Mouse (Mus musculus) cortical plate, adult 2 months (tissue): Measurements from ENCODE around the gene Hnrnpa3. TPM values are rescaled to one million over a fixed set of nuclear protein-coding genes. Genes with fewer than 3 reads are reported as not detected.
"Not testable (repeated sequence)": the region's sequence is repeated elsewhere in the genome, so short reads cannot be mapped to it uniquely, and the experiment has no call there.

Experiments used
- H3K27ac ChIP-seq: fragments of 200-500 bp; 2 replicates; pipeline ENCODE4 v1.5.1; 2012; ENCODE audit warnings: low read length, control low read depth, inconsistent platforms; ENCODE audit not compliant: insufficient read depth
- H3K4me1 ChIP-seq: fragments of 200-500 bp; 2 replicates; pipeline ENCODE4 v1.6.1; 2011; ENCODE audit warnings: low read length; ENCODE audit not compliant: control insufficient read depth, insufficient read depth
- H3K4me3 ChIP-seq: fragments of 200-500 bp; 2 replicates; pipeline ENCODE4 v1.5.1; 2011; ENCODE audit warnings: mild to moderate bottlenecking, low read length, control low read depth; ENCODE audit not compliant: insufficient read depth
- CTCF ChIP-seq: fragments of 200-500 bp; IDR thresholded peaks from 2 replicates; pipeline ENCODE4 v1.5.1; 2011; ENCODE audit warnings: mild to moderate bottlenecking, control low read depth, low read length; ENCODE audit not compliant: insufficient read depth; ENCODE audit errors: extremely low read depth
- POLR2A ChIP-seq: fragments of 200-500 bp; IDR thresholded peaks from 2 replicates; pipeline ENCODE4 v1.6.1; 2011; ENCODE audit warnings: mild to moderate bottlenecking, low read length, control low read depth; ENCODE audit not compliant: insufficient read depth; ENCODE audit errors: extremely low read depth
- polyA plus RNA-seq: library from polyadenylated mRNA; depleted of rRNA; stranded (reverse); fragments of >200 nt; gene quantifications from 2 replicates; pipeline ENCODE4 v1.2.3, GENCODE M21; 2012

Hnrnpa3 gene
- polyA plus RNA-seq, 1 experiment, result 199 TPM

- Histone ChIP-seq H3K4me3 (no peak overlapping the region), H3K4me1 (no peaks in the 10 kb centered on the region), H3K27ac (no peak overlapping the region)
- TF ChIP-seq CTCF (no peak), POLR2A (no peak)
Observed at GRCm38 (mm10) chr2:75637361-75637760, 21.7 kb upstream of the Hnrnpa3 start.

GRCm38 (mm10) chr2:75637822-75638221 lies 21.2 kb upstream of the Hnrnpa3 start:
- not testable (repeated sequence) for H3K27ac ChIP-seq, H3K4me3 ChIP-seq, H3K4me1 ChIP-seq

GRCm38 (mm10) chr2:75639535-75639934 lies 19.5 kb upstream of the Hnrnpa3 start:
- H3K4me3 ChIP-seq, H3K27ac ChIP-seq, H3K4me1 ChIP-seq: not testable (repeated sequence)

- H3K4me1 ChIP-seq, H3K4me3 ChIP-seq, H3K27ac ChIP-seq: not testable (repeated sequence)
Observed at GRCm38 (mm10) chr2:75642312-75642711, 16.7 kb upstream of the Hnrnpa3 start.

GRCm38 (mm10) chr2:75642795-75643550 lies 16.1 kb upstream of the Hnrnpa3 start:
- Histone ChIP-seq H3K4me1 (no peaks in the 10 kb centered on the region), H3K27ac (no peak overlapping the region), H3K4me3 (no peak overlapping the region)
- TF ChIP-seq CTCF (no peak), POLR2A (no peak)

GRCm38 (mm10) chr2:75643950-75644349 lies 15.1 kb upstream of the Hnrnpa3 start:
- Histone ChIP-seq H3K27ac (no peak overlapping the region), H3K4me1 (no peaks in the 10 kb centered on the region), H3K4me3 (no peak overlapping the region)
- no peak for TF ChIP-seq CTCF
- no peak for TF ChIP-seq POLR2A

GRCm38 (mm10) chr2:75645251-75645650 lies 13.8 kb upstream of the Hnrnpa3 start:
- no peak overlapping the region for H3K27ac ChIP-seq
- H3K4me3 ChIP-seq, result no peak overlapping the region
- no peaks in the 10 kb centered on the region for H3K4me1 ChIP-seq
- TF ChIP-seq CTCF (no peak), POLR2A (no peak)

GRCm38 (mm10) chr2:75650437-75650836 lies 8.6 kb upstream of the Hnrnpa3 start:
- H3K4me1 ChIP-seq, result no peaks in the 10 kb centered on the region
- H3K4me3 ChIP-seq, result no peak overlapping the region
- TF ChIP-seq POLR2A (no peak), CTCF (no peak)
- H3K27ac ChIP-seq, result no peak overlapping the region

- no peak overlapping the region for H3K27ac ChIP-seq
- no peaks in the 10 kb centered on the region for H3K4me1 ChIP-seq
- TF ChIP-seq POLR2A (no peak), CTCF (no peak)
- no peak overlapping the region for H3K4me3 ChIP-seq
Observed at GRCm38 (mm10) chr2:75653150-75653549, 5.9 kb upstream of the Hnrnpa3 start.

GRCm38 (mm10) chr2:75654679-75655078 lies 4.4 kb upstream of the Hnrnpa3 start:
- H3K27ac ChIP-seq, result no peak overlapping the region
- H3K4me1 ChIP-seq, result no peaks in the 10 kb centered on the region
- H3K4me3 ChIP-seq, result no peak overlapping the region
- TF ChIP-seq POLR2A (no peak), CTCF (no peak)

GRCm38 (mm10) chr2:75656924-75657323 lies 2.1 kb upstream of the Hnrnpa3 start:
- no peak for TF ChIP-seq POLR2A
- TF ChIP-seq CTCF, result no peak
- Histone ChIP-seq H3K4me3 (no peak overlapping the region), H3K4me1 (peaks cover 1% of the 10 kb centered on the region; the same call in 1 of the 2 replicates), H3K27ac (no peak overlapping the region)
